Mouse (Mus musculus) forebrain, embryonic 15.5 days (tissue): ENCODE measurements around the gene Gm37240. TPM values are rescaled to one million over a fixed set of nuclear protein-coding genes. Genes with fewer than 3 reads are reported as not detected.

Experiments used
- ATAC-seq: fragments of 200-750 bp; cut with Nextera tagmentation; replicated peaks from 2 replicates; pipeline ENCODE4 v1.8.0; 2017; ENCODE audit warnings: mild to moderate bottlenecking, moderate TSS enrichment, moderate library complexity
- H3K27ac ChIP-seq: fragments of 300-500 bp; sonication (generic); replicated peaks from 2 replicates; pipeline ENCODE4 v1.5.1; 2015; ENCODE audit warnings: mild to moderate bottlenecking, inconsistent platforms
- H3K27me3 ChIP-seq: fragments of 300-500 bp; sonication (generic); 2 replicates; pipeline ENCODE4 v1.6.1; 2015; ENCODE audit warnings: inconsistent platforms
- H3K36me3 ChIP-seq: fragments of 300-500 bp; sonication (generic); 2 replicates; pipeline ENCODE4 v1.6.1; 2015; ENCODE audit warnings: mild to moderate bottlenecking, inconsistent platforms
- H3K4me1 ChIP-seq: fragments of 300-500 bp; sonication (generic); 2 replicates; pipeline ENCODE4 v1.6.1; 2015; ENCODE audit warnings: inconsistent platforms
- H3K4me2 ChIP-seq: fragments of 300-500 bp; sonication (generic); replicated peaks from 2 replicates; pipeline ENCODE4 v1.6.1; 2015; ENCODE audit warnings: mild to moderate bottlenecking, inconsistent platforms
- H3K4me3 ChIP-seq: fragments of 300-500 bp; sonication (generic); 2 replicates; pipeline ENCODE4 v1.5.1; 2015; ENCODE audit warnings: mild to moderate bottlenecking, inconsistent platforms
- H3K9ac ChIP-seq: fragments of 300-500 bp; sonication (generic); replicated peaks from 2 replicates; pipeline ENCODE4 v1.6.1; 2015; ENCODE audit warnings: mild to moderate bottlenecking, inconsistent platforms
- H3K9me3 ChIP-seq: fragments of 300-500 bp; sonication (generic); 2 replicates; pipeline ENCODE4 v1.6.1; 2016; ENCODE audit warnings: inconsistent platforms
- WGBS: fragments of 180-500 bp; shearing (Covaris S2); methylation state at CpG from one replicate; pipeline ENCODE4 v1.1.7; 2015; ENCODE audit warnings: mixed read lengths; 5-methylcytosine and 5-hydroxymethylcytosine counted together
- polyA plus RNA-seq: library from polyadenylated mRNA; unstranded; fragments of >200 nt; fragmentation: Nextera tagmentation; extraction: Ambion mirVana; gene quantifications from 2 replicates; pipeline ENCODE4 v1.2.1, GENCODE M21; 2015

The Gm37240 gene
- polyA plus RNA-seq, 1 experiment from 2014 or later = 2.2 TPM

DNA sequence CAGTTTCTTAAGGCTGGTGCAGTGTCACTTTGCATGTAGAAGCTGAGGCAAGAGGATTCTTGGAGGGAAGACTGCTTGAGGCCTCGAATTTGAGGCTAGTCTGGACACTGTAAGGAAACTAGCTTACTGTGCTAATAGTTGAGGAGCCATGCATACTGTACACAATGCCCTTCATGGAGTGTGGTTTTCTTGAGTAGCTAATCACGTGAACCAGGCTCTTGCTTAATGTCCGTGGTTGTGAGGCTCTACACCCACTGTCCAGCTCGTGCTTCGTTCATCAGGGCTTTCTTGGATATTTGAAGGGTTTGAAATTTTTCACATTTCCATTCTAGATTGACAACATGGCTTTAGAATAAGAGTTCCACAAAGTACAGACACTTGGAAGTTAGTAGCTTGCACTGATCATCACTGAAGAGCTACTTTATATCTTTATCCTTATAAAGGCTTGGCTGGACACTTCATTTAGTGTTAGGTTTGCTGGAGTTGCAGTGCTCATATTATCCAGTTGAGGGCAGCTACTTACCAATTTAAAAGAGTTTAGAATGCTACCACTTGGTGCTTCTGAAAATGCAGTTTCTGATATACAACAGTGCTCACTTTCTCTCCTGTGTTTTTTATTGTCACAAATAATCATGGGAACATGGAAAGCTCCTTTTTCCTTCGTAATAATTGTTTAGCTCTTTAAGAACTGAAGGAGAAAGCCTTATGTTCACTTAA lies 965.5 kb downstream of the Gm37240 start:
- Histone ChIP-seq H3K4me2 (no peak overlapping the region), H3K9me3 (no peaks in the 10 kb centered on the region), H3K4me1 (0 out of 2 replicates have a peak, but pooled peaks cover 3% of the 10 kb centered on the region), H3K4me3 (no peak overlapping the region), H3K27me3 (no peaks in the 10 kb centered on the region), H3K9ac (no peak overlapping the region), H3K36me3 (no peaks in the 10 kb centered on the region), H3K27ac (no peak overlapping the region)
- ATAC-seq = no peak
- WGBS = 77% methylated on average over 6 of the region's 6 CpGs

DNA sequence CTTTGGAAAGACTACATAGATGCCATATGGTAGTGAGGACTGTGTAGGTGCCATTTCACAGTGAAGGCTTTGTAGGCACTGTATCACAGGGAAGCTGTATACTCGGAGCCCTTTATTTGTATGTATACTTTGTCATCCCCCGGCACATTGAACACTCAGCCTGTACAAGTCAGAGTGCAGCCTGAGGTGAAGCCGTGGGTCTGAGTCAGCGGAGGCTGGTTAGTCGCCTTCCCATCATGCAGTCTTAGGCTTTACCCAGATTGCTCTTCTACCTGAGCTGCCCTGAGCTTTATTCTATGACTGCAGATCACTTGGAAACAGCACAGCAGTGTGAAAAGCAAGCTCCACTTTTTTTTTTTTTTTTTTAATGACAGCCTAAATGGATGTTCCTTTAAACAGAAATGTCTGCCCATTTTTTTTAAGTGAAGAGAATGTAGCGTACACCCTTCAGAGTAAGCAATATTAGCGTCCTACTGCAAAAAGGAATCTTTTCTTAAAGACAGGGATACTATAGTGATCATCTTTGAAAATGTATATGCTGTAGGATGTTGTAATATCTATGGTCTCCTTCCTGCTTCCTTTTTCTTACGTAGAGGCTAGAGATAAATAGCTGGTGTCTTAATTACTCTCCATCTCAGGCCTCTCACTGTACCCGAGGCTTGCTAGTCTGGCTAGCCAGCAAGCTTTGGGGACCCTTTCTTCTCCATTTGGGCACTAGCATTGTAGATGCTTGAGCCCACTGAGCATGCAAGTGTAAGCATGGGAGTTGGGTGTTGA lies 969.2 kb downstream of the Gm37240 start:
- no peaks in the 10 kb centered on the region for H3K4me1 ChIP-seq

DNA sequence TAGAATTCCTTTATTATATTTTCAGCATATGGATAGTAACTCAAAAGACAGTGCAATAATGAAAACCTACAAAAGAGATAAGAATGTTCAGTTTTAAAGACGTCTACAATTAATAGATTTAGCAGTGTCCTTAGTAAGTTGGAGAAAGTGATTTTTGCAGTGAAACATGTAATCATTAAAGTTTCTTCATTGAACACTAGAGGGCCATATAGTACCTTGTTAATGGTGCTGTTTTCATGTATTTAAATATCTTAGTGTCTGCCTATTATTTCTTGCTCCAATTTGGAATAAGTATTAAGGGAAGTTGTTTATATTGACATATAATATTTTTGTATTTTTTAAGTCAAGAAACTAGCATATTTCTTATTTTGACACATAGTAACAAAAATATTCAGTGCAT lies 973.0 kb downstream of the Gm37240 start:
- 55% methylated on average over 1 of the region's 1 CpGs for WGBS
- H3K9me3 ChIP-seq = no peaks in the 10 kb centered on the region
- no peak overlapping the region for H3K9ac ChIP-seq
- no peak overlapping the region for H3K27ac ChIP-seq
- no peak overlapping the region for H3K4me3 ChIP-seq
- no peaks in the 10 kb centered on the region for H3K36me3 ChIP-seq
- H3K27me3 ChIP-seq = no peaks in the 10 kb centered on the region
- no peak overlapping the region for H3K4me2 ChIP-seq
- no peak for ATAC-seq
- no peaks in the 10 kb centered on the region for H3K4me1 ChIP-seq

More for the DNA sequence above, 969.2 kb downstream of the Gm37240 start:
- 79% methylated on average over 9 of the region's 9 CpGs for WGBS
- no peak overlapping the region for H3K9ac ChIP-seq
- no peak overlapping the region for H3K27ac ChIP-seq
- no peaks in the 10 kb centered on the region for H3K36me3 ChIP-seq
- H3K9me3 ChIP-seq = no peaks in the 10 kb centered on the region
- no peak overlapping the region for H3K4me3 ChIP-seq
- ATAC-seq = no peak
- H3K27me3 ChIP-seq = no peaks in the 10 kb centered on the region
- H3K4me2 ChIP-seq = no peak overlapping the region

DNA sequence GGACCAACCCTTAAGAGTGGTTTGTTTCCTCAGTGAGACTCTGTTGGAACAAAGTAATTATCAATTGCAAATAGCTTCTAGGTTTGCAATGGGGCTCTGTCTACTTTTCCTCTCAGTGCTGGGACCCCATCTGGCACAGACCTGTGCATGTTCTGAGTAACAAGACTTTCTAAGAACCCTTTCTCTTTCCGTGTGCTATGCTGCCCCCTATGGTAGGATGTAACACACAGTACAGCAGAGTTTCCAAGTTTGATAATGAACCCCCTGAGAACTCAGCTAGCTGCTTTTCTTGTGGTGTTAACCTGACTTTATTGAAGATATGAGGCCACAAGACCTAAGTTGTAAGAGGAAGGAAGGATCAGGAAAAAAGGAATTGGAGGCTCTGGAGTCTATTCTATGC lies 980.8 kb downstream of the Gm37240 start:
- Histone ChIP-seq H3K9ac (no peak overlapping the region), H3K9me3 (no peaks in the 10 kb centered on the region), H3K4me3 (no peak overlapping the region), H3K4me1 (no peaks in the 10 kb centered on the region), H3K27me3 (no peaks in the 10 kb centered on the region), H3K4me2 (no peak overlapping the region), H3K36me3 (no peaks in the 10 kb centered on the region), H3K27ac (no peak overlapping the region)
- 33% methylated on average over 1 of the region's 1 CpGs for WGBS
- ATAC-seq = no peak

DNA sequence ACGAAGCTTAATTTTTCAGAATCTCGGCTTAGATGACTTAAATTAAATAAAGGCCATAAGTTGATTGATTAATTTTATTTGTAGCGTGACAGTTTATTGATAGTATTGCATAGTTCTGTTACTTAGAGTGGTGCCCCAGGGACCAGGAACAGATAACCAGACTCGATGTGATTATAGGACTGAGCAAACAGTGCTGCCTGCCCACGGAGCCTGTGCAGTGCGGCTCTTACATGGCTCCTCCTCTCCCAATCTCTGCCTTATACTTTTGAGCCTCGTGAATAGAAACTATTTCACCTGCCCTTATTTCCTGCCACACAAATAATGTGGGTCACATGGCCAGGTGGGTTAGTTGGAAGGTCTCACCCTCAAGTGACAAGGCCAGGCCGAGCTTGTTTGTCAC lies 989.4 kb downstream of the Gm37240 start:
- Histone ChIP-seq H3K27me3 (no peaks in the 10 kb centered on the region), H3K36me3 (no peaks in the 10 kb centered on the region), H3K4me1 (no peaks in the 10 kb centered on the region), H3K9ac (no peak overlapping the region), H3K27ac (no peak overlapping the region), H3K4me2 (no peak overlapping the region), H3K9me3 (no peaks in the 10 kb centered on the region), H3K4me3 (no peak overlapping the region)
- 96% methylated on average over 8 of the region's 8 CpGs for WGBS
- ATAC-seq = no peak

DNA sequence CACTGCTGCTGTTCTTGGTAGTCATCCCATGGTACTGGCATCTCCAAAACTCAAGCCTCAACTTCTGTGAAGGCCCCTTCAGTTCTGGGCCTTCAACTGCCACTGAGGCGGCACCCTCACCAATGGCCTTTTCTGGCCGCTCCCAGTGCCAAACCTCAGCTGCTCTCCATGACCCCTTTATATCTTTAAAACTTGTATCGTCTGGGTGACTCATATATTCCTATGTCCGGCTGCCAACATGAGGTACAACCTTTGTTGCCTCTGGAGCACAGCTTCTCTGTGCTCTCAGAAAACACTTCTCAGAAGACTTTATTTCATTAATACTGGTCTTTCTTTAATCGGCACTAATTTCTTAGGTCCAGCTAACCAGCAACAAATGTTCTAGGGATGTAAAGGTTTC lies 996.3 kb downstream of the Gm37240 start:
- no peak overlapping the region for H3K27ac ChIP-seq
- no peaks in the 10 kb centered on the region for H3K36me3 ChIP-seq
- no peak overlapping the region for H3K9ac ChIP-seq
- no peaks in the 10 kb centered on the region for H3K27me3 ChIP-seq
- no peak for ATAC-seq
- H3K4me2 ChIP-seq = no peak overlapping the region
- H3K4me1 ChIP-seq = no peaks in the 10 kb centered on the region
- WGBS = 99% methylated on average over 5 of the region's 5 CpGs
- H3K9me3 ChIP-seq = no peaks in the 10 kb centered on the region
- no peak overlapping the region for H3K4me3 ChIP-seq

DNA sequence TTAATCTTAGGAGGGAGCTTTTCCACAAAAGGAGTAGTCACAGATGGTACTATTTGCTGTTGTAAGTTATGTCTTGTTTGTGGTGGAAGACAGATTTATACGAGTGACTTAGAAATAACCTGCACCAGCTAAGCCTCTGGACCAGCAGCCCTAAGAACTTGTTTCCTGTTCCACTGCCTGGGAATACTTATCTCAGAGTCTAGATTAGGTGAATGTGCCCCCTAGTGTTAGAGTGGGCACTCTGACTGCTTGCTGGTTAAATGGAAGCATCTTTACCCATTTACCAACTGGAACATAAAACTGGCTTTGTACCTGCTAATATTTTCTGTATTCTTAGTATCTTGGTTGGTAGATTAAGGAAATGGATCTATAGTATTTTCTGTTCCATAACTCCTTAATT lies 997.7 kb downstream of the Gm37240 start:
- H3K4me3 ChIP-seq = no peak overlapping the region
- H3K4me1 ChIP-seq = no peaks in the 10 kb centered on the region
- H3K27me3 ChIP-seq = no peaks in the 10 kb centered on the region
- ATAC-seq = no peak
- H3K9ac ChIP-seq = no peak overlapping the region
- no peaks in the 10 kb centered on the region for H3K36me3 ChIP-seq
- H3K27ac ChIP-seq = no peak overlapping the region
- H3K9me3 ChIP-seq = no peaks in the 10 kb centered on the region
- H3K4me2 ChIP-seq = no peak overlapping the region
- 77% methylated on average over 1 of the region's 1 CpGs for WGBS

DNA sequence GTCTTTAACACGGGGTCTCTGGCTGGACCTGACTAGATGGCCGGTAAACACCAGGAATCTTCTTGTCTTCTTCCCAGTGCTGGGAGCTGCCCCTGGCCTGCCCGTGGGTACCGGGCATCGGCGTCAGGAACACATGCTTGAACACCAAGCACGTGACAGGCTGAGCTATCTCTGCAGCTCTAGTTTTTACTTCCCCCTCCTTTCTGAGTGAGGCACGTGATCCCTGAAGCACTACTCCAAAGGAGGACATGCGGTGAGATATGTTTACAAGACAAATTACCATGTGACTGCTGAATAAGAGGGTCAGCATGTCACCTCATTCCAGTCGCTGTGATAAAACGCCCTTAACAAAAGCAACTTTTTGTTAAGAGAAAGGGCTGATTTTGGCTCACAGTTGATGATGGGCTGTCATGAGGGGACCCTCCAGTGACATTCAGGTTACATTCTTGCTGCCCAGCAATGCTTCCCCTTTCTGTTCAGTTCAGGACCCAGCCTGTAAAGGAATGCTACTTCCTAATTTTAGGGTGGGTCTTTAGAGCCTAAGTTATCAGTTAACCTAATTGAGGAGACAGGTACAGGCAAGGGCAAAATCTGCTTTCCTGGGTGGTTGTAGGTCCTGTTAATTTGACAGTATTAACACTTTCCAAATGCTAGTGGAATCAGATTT lies 1003.4 kb downstream of the Gm37240 start:
- Histone ChIP-seq H3K4me3 (no peak overlapping the region), H3K36me3 (no peaks in the 10 kb centered on the region), H3K27me3 (no peaks in the 10 kb centered on the region), H3K4me1 (no peaks in the 10 kb centered on the region), H3K9ac (no peak overlapping the region), H3K27ac (no peak overlapping the region), H3K9me3 (no peaks in the 10 kb centered on the region), H3K4me2 (no peak overlapping the region)
- WGBS = 65% methylated on average over 11 of the region's 11 CpGs
- ATAC-seq = no peak

DNA sequence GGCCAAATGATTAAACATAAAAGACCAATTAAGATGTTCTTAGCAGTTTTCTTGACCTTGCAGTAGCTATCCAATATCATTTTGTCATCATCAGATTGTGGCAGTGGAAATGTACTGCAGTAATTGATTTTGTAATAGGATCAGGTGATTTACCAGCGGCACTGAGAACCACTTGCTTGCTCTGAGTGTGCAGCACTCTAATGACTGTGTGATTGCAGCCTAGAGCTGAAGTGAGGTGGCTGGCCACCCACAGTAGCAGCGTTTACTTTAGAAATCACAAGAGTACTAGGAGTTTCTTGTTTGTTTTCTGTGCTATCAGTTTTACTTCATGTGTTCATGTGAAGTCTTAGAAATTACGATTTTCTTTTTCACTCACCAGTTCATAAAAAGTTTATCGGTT lies 1011.1 kb downstream of the Gm37240 start:
- no peak overlapping the region for H3K4me2 ChIP-seq
- no peaks in the 10 kb centered on the region for H3K36me3 ChIP-seq
- no peak overlapping the region for H3K27ac ChIP-seq
- WGBS = 80% methylated on average over 4 of the region's 4 CpGs
- H3K4me1 ChIP-seq = no peaks in the 10 kb centered on the region
- no peak overlapping the region for H3K4me3 ChIP-seq
- no peaks in the 10 kb centered on the region for H3K27me3 ChIP-seq
- H3K9me3 ChIP-seq = no peaks in the 10 kb centered on the region
- ATAC-seq = no peak
- H3K9ac ChIP-seq = no peak overlapping the region

DNA sequence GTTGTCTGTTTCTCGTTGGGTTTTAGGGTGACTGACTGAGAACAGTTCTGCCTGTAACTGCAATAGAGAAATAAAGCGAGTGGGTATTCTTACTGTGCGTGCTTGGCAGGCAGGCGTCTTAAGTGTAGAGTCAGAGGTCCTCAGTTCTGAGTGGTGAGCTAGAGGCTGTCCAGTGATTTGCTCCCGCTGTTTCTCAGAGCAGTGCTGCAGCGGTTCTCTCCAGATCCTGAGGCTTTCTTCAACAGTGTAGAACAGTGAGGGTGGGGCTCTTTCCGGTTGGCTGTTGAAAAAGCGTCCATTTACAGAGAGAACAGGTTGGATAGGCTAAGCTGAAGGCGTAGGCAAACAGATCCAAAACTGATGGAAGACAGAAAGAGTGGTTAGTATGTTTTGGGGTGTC lies 1012.0 kb downstream of the Gm37240 start:
- no peaks in the 10 kb centered on the region for H3K27me3 ChIP-seq
- no peak overlapping the region for H3K4me2 ChIP-seq
- no peak overlapping the region for H3K27ac ChIP-seq
- ATAC-seq = no peak
- H3K36me3 ChIP-seq = no peaks in the 10 kb centered on the region
- H3K4me1 ChIP-seq = no peaks in the 10 kb centered on the region
- 86% methylated on average over 9 of the region's 9 CpGs for WGBS
- H3K9ac ChIP-seq = no peak overlapping the region
- H3K9me3 ChIP-seq = no peaks in the 10 kb centered on the region
- H3K4me3 ChIP-seq = no peak overlapping the region

DNA sequence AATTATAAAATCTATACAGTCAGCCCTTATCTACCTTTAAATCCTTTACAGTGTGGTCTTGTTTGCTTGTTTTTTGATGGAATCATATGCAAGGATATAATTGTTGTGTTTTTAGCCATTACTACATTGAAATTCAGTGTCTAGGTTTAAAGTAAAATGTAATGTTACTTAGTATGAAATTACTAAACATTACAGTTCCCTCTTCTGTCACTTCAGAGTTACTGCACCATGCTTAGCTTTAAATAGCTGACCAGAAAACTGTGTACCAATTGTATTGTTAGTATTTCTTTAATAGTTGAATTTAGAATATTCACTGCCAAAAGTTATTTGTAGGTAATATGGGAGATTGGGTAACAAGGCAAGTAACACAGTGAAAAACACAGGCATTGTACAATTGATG lies 1017.2 kb downstream of the Gm37240 start:
- H3K27ac ChIP-seq = no peak overlapping the region
- no peaks in the 10 kb centered on the region for H3K27me3 ChIP-seq
- H3K9me3 ChIP-seq = no peaks in the 10 kb centered on the region
- no peak overlapping the region for H3K4me2 ChIP-seq
- H3K4me3 ChIP-seq = no peak overlapping the region
- H3K36me3 ChIP-seq = no peaks in the 10 kb centered on the region
- H3K9ac ChIP-seq = no peak overlapping the region
- ATAC-seq = no peak
- peaks cover 3% of the 10 kb centered on the region; the same call in 1 of the 2 replicates for H3K4me1 ChIP-seq

DNA sequence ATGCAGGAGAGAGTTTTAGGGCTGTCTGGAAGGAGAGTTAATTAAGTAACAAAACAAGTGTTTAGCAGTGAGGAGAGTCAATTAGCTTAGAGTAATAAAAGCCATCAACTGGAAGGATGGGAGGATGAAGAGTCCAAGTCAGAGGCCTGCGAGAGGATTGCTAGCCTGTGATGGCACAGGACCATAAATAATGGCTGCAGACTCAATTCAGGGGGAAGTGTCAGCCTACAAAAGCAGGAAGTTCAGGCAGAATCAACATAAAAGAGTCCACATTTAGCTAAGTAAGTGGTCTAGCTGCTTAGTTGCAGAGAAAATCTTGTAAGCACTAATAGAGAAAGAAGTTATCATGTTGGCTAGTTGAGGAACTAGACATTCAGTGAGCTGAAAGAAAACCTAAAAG lies 1019.3 kb downstream of the Gm37240 start:
- ATAC-seq = no peak
- H3K27ac ChIP-seq = no peak overlapping the region
- no peaks in the 10 kb centered on the region for H3K27me3 ChIP-seq
- H3K4me3 ChIP-seq = no peak overlapping the region
- H3K36me3 ChIP-seq = no peaks in the 10 kb centered on the region
- WGBS = 12% methylated on average over 1 of the region's 1 CpGs
- H3K4me2 ChIP-seq = no peak overlapping the region
- H3K4me1 ChIP-seq = peaks cover 3% of the 10 kb centered on the region; the same call in 1 of the 2 replicates
- no peaks in the 10 kb centered on the region for H3K9me3 ChIP-seq
- H3K9ac ChIP-seq = no peak overlapping the region
